Mouse (Mus musculus) MEL (cell line): ENCODE measurements around the gene Tmem165.

Experiments used
- CTCF ChIP-seq, 3 experiments: IDR thresholded peaks in 2 of 3; conservative IDR thresholded peaks in 1 of 3; 2 replicates each; pipeline ENCODE4 v1.5.1; 2011 to 2012; ENCODE audit warnings: low read length in 3 of 3, low read depth in 2 of 3, mild to moderate bottlenecking in 2 of 3, improper control_type of control experiment in 1 of 3, inconsistent platforms in 1 of 3, mixed read lengths in 1 of 3, moderate library complexity in 1 of 3; ENCODE audit not compliant: control insufficient read depth in 1 of 3, insufficient read depth in 1 of 3, poor library complexity in 1 of 3, severe bottlenecking in 1 of 3
- EP300 ChIP-seq, 2 experiments: IDR thresholded peaks; 2 replicates each; pipeline ENCODE4 v1.6.1; 2011; ENCODE audit warnings: improper control_type of control experiment in 2 of 2, low read length in 2 of 2, low read depth in 1 of 2, mild to moderate bottlenecking in 1 of 2
- POLR2A ChIP-seq, 2 experiments: IDR thresholded peaks; 2 replicates each; pipeline ENCODE4 v1.6.1; 2011 to 2012; ENCODE audit warnings: low read length in 2 of 2, mild to moderate bottlenecking in 2 of 2, control low read depth in 1 of 2, improper control_type of control experiment in 1 of 2, low read depth in 1 of 2, moderate library complexity in 1 of 2; ENCODE audit not compliant: control insufficient read depth in 1 of 2, insufficient read depth in 1 of 2, poor library complexity in 1 of 2
- SMC3 ChIP-seq: IDR thresholded peaks from 2 replicates; pipeline ENCODE4 v1.6.1; 2011; ENCODE audit warnings: low read depth, low read length, improper control_type of control experiment
- TBP ChIP-seq: IDR thresholded peaks from 2 replicates; pipeline ENCODE4 v1.8.0; 2011; ENCODE audit warnings: low read depth, low read length, improper control_type of control experiment

DNA sequence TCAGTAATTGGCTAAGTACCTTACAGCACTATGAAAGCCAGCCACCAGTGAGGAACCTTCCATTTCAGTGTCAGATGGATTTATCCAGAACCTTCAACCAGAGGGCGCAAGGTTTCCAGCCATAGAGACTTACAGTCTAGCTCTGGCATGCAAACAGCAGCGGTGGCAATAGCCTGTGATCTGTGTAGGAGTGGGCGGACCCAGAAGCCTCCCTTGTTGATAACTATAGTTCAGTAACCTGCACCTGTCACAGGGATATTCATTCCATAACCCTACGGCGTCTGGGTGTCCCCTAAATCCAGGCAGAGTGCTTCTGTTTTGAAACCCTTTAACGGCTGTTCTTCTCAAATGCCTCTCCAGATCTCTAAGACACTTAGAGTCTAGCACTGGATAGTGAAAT lies 24.1 kb upstream of the Tmem165 start:
- TF ChIP-seq TBP, result no peak
- no peak for TF ChIP-seq SMC3
- no peak for TF ChIP-seq CTCF (IDR thresholded peaks at IDR 0.05 in 2 of 3, conservative IDR thresholded peaks at IDR 0.05 in 1 of 3; ENCODE audit: control insufficient read depth in 1 of 3, insufficient read depth in 1 of 3, low read depth in 2 of 3, low read length in 3 of 3, poor library complexity in 1 of 3, severe bottlenecking in 1 of 3)
- no peak for TF ChIP-seq POLR2A (IDR thresholded peaks at IDR 0.05; ENCODE audit: control insufficient read depth in 1 of 2, insufficient read depth in 1 of 2, low read depth in 1 of 2, low read length in 2 of 2, poor library complexity in 1 of 2)
- TF ChIP-seq EP300 (IDR thresholded peaks at IDR 0.05; ENCODE audit: low read depth in 1 of 2, low read length in 2 of 2), result no peak
